Mouse (Mus musculus) right cerebral cortex, postnatal 4 days (tissue): ENCODE data around the gene A230072I06Rik.

Experiments
- DNase-seq: peaks from one replicate; pipeline ENCODE4 v3.0.0-alpha.2; 2022

The A230072I06Rik gene

DNA sequence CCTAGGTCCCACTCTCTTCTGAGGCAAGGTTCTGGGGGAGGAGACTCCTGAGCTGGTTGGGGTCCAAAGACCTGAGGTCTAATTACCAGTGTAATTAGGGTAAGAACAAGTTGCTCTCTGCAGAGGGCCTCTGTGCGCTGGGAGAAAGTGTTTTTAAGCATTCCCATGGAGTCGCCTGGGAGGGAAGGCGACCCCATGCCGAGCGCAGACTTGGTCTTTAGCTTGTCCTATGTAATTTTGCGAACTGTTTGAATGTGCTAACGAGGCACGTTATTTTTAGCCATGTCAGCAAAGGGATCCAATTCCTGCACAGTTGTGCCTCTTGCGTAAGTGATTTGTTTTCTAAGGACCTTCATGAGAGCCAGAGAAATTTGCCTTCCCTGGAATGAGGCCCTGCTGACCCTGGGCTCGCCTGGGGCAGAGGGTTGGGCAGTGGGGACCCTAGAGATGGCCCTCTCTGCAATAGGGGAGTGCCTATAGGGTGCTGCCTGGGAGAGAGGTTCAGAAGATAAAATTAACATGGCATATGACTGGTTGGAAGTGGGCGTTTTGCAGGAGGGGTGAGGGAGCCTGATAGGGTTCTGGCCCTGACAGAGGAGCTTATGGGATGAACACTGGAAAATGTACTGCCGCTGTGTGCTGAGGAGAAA lies at the start of gene A230072I06Rik:
TSS of gene A230072I06Rik (plus strand) at position 157 of the 650 bp plus-strand sequence.
- no peak for DNase-seq

DNA sequence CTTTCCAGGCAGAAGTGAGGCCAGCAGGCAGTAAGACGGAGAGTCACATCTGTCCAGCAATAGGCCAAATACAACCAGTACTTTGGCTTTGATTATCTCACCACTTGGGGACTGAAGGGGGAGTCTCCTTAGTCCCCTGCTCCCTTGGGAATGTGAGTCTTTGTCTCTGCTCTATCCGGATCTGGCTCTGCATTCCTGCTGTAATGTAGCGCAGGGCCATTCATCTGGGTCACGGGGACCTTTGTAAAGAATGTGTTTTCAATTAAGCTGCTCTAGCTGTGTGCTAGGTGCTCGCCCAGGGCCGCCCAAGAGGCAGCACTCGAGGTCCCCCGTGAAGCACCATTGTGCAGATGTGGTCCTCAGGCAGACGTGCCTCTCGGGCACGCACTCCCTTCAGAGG lies 44.6 kb upstream of the A230072I06Rik start:
- no peak for DNase-seq

DNA sequence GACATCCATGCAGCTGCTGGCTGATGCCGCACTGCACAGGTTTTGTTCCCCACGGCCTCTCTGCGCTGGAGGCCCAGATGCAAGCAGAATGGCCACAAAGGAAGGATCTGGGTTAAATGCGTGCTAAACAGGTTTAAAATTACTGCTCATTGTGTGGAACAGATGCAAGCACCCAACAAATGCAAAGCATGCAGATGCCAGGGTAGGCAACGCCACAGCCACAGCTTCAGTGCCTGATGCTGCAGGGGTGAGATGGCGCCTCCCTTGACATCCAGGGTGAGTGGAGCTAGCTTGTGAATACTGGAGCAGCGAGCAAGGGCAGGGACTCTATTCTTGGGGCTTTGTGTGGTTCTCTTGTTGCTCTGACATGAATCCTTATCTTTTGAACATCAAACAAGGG lies 39.8 kb upstream of the A230072I06Rik start:
- no peak for DNase-seq

DNA sequence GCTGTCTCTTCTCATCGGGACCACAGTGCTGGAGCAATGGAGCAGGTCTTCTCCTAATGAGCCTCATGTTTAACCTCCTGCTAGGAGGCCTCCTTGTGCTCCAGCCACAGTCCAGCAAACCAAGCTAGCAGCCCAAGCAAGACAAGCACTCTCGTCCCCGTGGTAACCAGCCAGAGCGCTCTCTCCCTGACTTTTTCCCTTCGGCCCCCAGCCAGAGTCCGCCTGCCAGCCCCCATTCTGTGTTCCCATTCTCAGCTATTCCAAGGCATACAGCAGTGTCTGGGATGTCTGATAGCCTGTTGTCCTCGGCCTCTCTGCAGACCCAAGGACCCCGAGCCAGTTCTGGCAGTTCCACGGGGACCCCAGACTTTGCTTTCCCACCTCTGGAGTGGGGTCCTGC lies 38.5 kb upstream of the A230072I06Rik start:
- no peak for DNase-seq

DNA sequence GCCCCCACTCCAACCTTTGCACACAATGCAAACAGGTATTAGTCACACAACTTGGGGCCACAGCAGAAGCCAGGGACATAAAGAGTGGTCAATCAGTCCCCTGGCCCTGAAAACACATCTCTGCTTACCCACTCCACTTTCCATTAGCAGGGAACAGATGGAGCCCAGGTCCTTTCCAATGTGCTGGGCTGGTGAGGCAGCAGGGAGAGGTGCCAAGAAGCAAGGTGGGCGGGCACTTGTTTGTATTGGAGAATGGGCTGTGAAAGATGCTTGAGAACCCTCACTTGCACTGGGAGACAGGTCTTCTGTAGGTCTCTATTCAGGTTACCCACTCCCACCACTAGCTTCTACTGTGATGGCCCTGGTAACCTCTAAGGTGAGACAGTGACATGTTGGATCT lies 34.9 kb upstream of the A230072I06Rik start:
- DNase-seq: no peak

DNA sequence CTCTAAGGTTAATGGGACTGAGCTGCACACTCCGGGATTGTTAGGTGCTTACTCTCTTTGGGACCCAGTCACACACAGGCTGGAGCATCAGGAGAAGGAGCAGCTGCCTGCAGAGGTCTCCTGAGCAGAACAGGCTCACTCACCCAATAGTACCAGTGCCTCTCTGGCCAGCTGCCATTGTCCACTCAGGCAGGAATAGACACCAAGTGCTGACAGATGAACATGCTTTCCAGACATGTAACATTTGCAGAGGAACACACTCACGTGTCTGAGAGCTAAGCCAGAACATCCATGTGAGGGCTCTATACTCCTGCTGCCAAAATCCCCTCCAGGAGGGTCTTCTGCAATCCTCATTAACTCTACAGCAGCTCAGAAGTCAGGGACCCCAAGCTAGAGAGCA lies 18.7 kb upstream of the A230072I06Rik start:
- DNase-seq: no peak

DNA sequence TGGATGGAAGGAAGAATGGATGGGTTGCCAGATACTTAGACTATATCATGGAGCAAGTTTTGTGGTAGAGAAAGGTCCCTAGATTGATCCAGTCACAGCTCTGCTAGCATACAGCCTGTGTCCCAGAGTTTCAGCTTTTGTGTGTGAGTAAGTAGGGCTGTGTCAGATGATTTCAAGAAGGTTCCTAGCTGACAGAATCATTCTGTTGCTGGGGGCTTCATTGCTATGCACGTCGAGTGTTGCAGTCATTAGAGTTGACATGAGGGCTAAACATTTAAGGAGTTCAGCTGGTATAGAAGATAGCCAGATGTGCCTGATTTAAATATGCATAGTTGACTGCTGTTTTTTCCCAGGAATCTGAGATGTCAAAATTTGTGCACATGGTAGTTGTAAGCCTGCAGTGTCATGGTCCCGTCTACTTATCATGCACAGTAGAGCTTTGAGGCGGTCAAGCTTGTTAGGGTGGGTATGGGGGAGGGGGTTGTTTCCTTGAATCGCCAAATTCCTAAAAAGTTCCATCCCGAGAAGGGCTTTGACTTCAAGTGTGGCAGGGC lies 18.1 kb upstream of the A230072I06Rik start:
- DNase-seq: no peak

DNA sequence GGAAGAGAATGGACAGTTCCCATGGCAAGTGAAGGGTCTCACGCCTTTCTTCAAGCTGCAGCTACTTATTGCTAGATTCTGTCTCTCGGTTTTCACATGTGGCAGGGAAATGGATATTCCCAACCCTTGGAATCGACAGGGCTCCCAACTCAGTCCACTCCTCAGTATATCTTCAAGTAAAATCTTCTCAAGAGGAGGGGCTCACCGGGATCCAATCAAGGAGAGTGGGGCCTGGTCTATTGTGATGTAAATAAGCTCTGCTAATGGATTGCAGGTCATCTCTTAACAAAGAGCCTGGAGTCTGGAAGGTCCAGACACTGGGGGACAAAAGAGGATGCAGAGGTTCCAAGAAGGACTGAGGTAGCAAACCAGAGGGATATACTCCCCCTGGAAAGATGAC lies 17.1 kb upstream of the A230072I06Rik start:
- no peak for DNase-seq

DNA sequence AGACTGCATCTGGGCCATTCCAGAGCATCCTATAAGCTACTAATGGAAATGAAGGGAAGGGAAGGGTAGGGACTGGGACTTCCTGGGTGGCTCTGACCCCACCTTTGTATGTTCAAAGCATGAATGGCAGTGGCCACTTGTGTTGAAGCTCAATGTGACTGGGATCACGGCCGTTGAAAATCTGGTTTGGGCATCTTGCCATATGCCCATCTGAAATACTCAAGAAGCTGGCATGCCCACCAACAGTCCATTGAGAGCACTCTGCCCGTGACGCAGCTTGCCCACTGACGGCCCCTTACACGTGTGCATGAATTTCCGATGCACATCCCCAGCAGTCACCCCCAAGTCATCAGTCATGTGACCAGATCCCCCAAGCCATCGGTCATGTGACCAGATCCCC lies 13.6 kb upstream of the A230072I06Rik start:
- no peak for DNase-seq

DNA sequence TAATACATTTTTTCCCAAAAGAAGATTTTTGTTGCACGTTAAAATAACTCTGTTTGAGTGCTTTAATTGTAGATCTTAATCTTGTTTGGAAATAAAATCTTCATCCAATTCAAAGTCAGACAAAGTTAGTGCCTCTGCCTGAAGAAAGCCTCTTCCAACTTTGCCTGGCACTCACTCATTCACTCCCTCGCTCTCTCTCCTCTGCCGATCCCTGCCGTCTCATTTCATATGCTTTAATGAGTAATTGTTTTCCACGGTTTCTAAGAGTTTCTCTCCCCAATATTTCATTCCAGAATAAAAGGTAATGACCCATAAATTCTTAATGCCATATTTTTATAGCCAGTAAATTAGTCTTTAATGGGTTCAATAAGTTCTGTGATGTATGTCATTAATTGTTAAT lies 10.8 kb upstream of the A230072I06Rik start:
- no peak for DNase-seq

DNA sequence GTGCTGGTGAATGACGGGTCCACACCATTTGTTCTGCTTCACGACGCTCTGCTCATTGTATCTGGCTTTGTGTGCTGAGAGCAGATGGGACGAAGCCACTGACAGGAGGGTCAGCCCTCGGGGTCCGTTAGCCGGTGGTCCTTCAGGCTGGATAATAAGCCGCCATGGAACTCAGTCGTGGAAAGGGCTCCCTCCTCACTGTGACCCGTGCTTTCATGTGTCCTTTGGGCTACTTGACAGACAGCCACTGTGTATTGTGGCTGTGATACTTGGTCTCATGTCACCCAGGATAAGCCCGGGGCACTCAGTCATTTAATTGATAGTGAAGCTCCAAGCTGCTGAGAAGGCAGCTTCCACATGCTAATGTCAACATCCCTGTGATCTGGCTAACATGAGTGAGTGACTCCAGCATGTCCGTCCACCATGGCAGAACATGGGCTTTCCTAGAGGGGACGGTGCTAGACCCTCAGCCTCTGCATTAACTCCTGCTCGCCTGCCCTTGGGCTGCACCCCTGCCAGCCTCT lies 10.3 kb upstream of the A230072I06Rik start:
- no peak for DNase-seq

DNA sequence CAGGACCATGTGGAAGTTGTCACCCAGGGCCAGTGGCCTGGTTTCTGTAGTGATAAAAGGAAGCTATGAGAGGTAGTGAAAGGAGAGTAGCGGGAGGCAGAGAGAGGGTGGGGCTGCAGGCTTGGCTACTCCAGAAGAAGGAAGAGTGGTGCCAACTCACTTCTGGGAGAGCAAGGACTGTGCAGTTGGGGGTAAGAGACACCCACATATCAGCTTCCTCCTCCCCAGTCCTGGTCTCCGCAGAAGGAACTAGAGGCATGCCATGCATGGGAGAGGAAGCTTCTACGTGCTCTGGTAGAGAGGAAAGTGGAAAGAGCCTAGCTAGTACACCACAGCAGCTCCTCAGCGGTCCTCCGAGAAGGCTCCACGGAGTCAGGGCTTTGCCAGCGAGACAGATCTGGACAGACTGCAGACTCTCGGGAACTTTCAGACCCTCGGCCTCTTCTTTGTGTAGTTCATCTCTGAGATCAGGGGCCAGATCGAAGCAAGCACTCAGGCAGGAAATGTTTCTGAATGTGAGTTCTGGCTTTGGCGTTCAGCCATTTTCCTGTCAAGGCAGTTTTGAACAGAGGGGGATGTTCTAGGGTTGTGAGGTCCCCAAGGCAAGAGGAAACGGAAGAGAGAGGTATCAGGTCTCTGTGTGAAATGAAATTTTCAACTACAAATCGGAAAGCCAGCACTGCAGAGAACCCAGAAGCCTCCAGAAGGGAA lies 1.0 kb downstream of the A230072I06Rik start:
- DNase-seq: no peak

DNA sequence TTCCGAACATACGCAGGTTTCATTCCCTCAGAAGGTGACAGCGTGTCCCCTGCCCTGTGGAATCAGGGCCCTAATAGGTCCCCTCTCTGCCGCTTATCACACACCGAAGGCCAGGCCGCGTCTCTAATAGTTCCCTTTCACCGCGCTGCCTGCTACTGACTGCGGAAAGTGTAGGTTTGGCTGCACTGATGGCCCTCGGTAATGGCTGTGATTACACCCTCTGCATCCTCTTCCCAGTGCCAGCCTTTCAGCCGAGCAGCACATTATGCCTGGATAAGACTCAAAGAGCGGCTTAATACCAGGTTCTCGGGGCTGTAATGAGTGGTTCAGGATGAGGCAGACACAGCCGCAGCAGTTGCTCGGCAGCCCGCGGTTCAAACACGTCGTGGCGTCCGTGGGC lies 3.5 kb downstream of the A230072I06Rik start:
- DNase-seq: no peak

DNA sequence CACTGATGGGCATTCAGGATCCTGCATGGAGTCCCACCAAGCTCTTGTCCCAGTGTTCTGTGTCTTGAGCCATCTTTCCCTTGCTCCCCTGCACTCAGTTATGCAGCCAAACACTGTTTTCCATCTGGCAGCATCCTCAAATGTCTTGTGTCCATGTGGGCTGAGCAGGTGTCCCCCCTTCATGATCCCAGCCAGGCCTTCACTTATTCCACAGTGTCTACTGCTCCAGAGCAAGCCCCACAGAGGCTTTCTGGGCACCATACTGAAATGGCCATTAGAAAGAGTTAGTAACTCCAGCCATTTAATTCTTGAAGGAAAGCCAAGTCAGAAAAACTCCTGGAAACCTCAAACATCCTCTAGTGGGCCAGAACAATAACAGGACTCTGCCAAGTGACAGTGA lies 11.9 kb downstream of the A230072I06Rik start:
- no peak for DNase-seq

DNA sequence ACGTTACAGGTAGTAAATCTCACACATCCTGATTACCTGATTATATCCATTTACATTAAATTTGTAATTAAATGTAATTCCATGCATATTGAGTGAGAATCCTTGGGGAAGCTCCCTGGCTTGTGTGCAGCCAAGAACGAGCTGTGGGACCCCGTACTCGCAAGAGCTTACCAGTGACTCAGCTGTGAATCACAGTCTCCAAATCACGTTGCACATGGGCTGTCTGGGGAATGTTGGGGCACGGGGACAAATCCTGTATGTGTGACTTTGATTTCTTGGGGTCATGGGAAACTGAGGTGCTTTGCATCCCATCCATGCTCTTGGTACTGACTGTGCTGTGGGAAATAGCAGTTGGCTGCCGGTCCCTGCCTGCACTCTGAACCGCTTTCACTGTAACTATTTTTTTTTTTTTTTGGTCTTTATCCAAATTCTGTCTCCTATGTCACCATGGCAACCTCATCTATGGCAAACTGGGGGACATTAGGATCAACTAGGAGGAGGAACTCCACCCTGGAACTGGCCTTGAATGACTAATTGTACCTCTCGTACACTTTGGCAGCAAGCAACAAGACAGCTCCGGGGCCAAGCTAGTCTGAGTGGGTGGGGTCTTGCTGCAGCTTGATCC lies 19.8 kb downstream of the A230072I06Rik start:
- DNase-seq: no peak

DNA sequence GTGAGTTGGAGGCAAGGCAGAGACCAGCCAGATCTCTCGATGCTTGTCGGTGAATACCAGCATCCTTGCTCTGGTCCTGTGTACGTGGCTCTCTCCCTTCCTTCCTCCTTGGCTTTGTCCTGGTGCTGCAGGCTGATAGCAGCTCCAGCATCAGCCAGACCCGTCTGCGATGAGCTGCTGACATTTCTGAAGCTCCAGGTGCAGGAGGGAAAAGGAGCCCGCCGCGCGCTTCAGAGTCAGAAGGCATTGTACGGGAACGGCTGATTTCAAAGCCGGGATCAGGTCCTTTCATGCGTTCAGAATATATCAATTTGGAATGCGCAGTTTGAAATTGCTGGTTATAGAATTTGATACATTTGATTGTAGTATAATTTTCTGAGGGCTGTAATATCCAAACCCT lies 23.4 kb downstream of the A230072I06Rik start:
- DNase-seq: no peak

DNA sequence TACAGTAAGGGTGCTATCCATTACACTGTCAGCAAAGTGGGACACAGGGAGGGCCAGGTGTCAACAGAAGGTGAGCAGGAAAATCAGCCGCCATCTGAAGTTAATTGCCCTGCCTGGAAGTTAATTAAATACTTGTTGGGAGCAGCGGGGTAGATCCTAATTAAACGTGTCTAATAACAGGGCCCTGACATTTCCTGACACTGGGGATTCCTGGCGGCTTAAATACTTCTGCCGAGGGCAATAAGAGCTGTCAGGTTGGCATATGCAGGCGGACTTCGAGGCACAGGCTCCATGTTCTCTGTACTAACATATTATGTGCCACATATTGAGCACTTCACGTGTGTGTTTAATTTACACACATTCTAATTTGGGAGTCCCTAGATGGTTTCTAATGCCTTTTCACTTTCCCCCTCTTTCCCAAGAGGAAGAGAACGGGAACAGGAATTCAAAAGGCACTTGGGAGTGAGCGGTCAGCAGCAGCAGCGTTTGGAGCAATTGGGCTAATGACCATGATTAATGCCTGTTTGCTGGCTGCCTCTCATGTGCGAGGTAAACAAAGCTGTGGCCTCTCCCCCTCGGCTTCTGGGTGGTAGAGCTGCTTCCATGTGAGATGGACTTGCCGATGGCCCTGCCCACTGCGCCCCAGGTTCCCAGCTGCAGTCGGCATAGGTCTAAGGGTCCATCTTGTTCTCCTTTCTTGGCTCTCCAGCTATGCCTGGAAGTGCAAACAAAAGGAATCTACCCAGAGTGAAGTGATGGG lies 34.5 kb downstream of the A230072I06Rik start:
- no peak for DNase-seq

DNA sequence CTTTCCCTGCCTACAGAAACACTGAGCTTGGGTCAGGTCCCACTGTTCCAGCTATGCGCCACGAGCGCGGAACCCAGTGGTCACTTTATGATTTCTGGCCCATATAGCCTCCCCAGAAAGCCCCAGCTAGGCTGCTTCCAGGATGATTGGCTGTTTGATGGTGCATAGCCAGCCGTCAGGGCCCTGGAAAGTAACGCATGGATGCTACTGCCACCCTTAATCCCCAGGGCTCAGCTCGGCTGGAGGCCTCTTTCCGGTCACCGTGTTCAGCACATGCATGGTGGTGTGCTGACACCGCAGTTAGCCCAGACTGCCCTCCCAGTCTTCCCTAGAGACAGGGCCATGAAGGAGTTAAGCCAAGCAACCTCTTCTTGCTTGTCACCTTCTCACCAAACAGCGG lies 35.6 kb downstream of the A230072I06Rik start:
- DNase-seq: no peak

DNA sequence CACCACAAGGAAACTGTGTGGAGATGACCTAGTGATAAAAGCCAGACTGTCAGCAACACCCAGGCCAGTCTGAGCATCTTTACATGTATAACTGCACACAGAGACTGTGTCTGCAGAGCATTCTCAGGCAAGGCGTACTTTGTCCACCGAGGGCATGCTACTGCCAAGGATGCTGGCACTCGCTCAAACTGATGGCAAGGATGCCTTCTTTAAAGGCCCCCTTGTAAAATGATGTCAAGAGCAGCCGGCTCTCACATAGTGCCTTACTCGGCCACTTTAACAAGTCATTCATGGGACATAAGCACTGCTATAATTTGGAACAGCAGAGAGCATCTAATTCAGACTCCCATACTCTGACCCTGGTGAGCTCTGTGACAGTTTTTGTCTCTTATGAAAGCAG lies 36.6 kb downstream of the A230072I06Rik start:
- peak; percentile 58 for DNase-seq

DNA sequence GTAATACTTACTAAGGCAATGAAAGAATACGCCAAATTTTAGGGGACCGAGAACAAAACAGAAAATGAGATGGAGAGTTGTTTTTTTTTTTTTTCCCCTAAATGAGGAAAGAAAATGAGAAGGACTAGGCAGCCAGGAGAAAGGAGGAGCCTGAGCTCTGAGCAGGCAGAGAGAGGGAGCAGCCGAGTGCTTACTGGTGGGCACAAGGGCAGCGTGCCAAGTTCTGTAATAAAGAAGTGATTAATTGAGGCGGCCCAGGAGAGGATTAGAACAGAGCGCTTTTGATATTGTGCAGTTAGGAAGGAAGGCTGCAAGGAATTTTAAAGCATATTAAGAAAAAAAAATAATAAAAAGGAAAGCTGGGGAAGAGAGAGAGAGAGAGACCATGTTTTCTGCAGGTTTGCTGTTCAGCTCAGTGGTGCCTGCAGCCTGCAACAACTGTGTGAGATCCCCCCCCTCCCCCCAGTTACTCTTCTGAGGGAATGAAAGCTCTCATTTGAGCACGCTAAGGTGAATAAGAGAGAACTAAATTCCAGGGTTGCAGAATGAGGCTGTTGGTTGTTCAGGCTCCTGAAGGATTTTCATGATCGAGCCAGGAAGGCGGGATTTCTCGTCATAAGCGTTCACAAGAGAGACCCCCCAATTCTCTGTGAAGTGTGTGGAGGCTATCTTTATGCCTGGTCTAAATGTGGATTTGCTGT lies 41.3 kb downstream of the A230072I06Rik start:
- peak; percentile 69 for DNase-seq

DNA sequence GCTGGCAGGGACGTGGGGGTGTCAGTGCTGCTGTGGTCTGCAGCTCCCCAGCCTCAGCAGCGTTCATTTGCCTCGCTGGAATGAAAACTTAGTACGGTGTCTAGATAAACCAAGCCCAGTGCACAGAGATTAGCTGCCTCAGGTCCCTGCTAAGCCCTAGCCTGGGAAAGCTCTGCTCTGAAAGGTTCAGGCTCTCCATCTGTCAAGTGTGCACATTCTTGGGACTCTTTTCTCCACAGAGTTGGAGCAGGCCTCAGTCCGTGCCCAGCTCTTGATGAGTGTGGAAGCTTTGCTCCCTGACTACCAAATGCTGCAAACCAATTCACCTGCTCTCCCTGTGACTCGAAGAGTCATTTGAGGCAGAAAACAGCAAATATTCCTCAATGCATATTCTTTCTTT lies 43.5 kb downstream of the A230072I06Rik start:
- no peak for DNase-seq

DNA sequence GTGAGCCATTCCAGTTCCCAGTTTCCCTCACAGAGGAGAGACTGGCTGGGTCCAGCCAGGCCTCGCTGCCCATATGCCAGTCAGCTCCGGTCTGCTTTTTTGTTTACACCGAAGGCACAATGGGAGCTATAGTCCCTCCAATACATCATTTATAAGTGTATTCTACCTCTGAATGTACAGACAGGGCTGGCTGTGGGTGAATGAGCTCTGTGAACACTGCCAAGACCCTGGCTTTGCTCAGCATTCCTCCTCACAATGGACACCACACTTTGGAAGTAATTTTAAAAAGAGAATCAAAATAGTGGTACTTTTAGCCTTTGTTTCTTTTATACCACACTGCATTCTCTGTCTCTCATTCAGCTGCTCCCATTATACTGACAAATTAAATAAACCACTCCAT lies 44.6 kb downstream of the A230072I06Rik start:
- no peak for DNase-seq
